Mouse (Mus musculus) megakaryocyte, embryonic 14.5 days (primary cell): ENCODE data around the gene Lbhd1. TPM values are rescaled to one million over a fixed set of nuclear protein-coding genes. Genes with fewer than 3 reads are reported as not detected.
"Not testable (repeated sequence)": the region's sequence is repeated elsewhere in the genome, so short reads cannot be mapped to it uniquely, and the experiment has no call there.

Experiments
- H3K27me3 ChIP-seq: replicated peaks from 2 replicates; pipeline ENCODE3; 2012; ENCODE audit warnings: inconsistent platforms
- H3K36me3 ChIP-seq: replicated peaks from 2 replicates; pipeline ENCODE3; 2012; ENCODE audit warnings: low read length, inconsistent platforms, mixed read lengths
- H3K4me1 ChIP-seq: 2 replicates; pipeline ENCODE4 v1.6.1; 2012; ENCODE audit warnings: inconsistent platforms
- H3K4me3 ChIP-seq: replicated peaks from 2 replicates; pipeline ENCODE3; 2012; ENCODE audit warnings: moderate library complexity, mild to moderate bottlenecking, inconsistent platforms
- H3K9me3 ChIP-seq: 2 replicates; pipeline ENCODE4 v1.6.1; 2012; ENCODE audit warnings: inconsistent platforms
- FLI1 ChIP-seq: IDR thresholded peaks from 2 replicates; pipeline ENCODE4 v1.6.1; 2012; ENCODE audit warnings: low read length, inconsistent platforms, mixed read lengths
- GATA1 ChIP-seq: IDR thresholded peaks from 3 replicates; pipeline ENCODE4 v1.6.1; 2012; ENCODE audit warnings: mixed read lengths, low read length, inconsistent platforms, borderline replicate concordance
- polyA plus RNA-seq: library from polyadenylated mRNA; stranded (reverse); fragments of >175 nt; gene quantifications from 2 replicates; pipeline ENCODE4 v1.2.3, GENCODE M21; 2012; ENCODE audit warnings: low replicate concordance; ENCODE audit not compliant: insufficient read depth

Gene Lbhd1
- polyA plus RNA-seq, 1 experiment = 1.5 TPM

DNA sequence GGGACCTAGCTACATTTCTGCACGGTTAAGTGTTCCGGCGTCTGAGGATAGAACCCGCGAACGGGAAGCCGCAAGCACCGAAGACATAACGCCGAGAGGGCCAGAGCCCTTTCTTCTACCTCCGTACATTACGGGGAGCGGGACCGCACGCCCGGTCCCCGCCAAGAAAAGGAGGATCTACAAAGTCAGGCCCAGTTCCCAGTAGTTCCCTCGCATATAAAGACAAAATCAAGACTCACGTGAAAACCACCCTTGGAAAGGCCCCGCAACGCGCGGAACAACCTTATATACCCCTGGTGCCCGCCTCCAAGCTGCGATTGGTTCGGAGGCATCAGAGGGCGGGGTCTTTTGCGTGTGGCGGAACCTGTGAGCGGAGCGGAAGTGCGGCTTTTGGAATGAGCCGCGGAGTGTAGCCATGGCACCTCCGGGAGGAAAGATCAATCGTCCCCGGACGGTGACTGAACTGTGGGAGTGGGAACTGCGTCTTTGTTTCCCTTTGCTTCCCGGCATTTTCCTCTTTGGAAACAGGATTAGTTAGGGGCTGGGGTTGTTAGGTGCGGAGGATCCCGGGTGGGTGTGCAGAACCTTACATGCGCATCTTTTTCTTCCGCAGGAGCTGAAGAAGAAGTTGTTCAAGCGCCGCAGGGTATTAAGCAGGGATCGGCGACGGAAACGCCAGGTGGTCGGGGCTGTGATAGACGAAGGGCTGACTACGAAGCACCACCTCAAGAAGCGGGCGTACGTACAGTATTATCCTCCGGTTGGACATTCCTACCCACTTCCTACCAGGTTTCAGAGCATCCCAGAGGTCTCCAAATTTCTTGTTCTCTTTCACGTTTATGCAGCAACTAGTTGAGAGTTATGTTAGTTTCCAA is 5.2 kb downstream of the Lbhd1 start, which contains the start of the genes 1810009A15Rik and Gm49416:
Gene 1810009A15Rik, plus strand, starts transcription at position 343 of the 875 bp plus-strand sequence.
Gene Gm49416, plus strand, starts transcription at position 416 of the 875 bp plus-strand sequence.
- peaks cover 44% of the 10 kb centered on the region for H3K4me1 ChIP-seq
- H3K27me3 ChIP-seq = no peaks in the 10 kb centered on the region
- H3K36me3 ChIP-seq = peaks cover 16% of the 10 kb centered on the region
- H3K9me3 ChIP-seq = no peaks in the 10 kb centered on the region
- peak within 1 kb of the TSS; percentile 94 for H3K4me3 ChIP-seq
- no peak for TF ChIP-seq GATA1
- TF ChIP-seq FLI1 = no peak

DNA sequence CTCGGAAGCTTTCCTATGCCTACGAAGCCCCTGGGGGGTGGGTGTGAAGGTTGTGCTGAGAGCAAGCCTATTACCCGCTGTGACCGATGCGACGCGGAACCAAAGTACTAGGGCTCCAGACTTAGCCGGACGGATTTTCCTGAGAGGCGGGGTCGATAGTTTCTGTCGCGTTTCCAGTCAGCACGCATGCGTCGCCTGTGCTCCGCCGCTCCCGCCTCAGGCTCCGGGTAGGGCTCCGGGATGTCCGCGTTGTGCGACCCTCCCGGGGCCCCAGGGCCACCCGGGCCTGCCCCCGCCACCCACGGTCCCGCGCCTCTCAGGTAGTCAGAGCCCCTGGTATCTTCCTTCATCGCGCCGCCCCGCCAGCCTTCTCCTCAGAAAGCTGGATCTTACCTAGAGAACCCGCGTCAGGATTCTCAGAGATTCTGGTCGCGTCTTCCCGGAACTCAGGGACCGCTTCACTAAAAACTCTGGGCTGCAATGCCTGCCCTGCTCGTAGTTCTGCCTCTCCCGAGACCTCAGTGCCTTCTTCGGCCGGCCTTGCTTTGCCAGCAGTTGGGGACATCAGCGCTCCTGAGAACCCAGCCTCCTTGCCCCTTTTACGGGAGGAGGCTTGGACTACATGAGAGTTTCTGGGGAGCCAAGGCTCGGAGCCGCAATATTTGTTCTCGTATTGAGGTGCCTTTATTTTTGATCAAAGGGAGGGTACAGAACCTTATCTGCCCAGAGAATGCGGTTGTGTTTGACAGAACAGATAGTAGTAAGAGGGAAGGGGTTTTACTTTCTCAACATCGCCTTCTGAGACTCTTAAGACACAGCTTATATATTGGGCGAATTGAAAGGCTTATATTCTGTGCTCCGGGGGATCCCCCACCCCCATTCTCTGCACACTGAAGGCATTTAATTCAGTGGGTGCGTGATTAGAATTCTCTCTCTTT is 9.6 kb downstream of the Lbhd1 start, which contains the start of gene Ints5:
Gene Ints5, plus strand, starts transcription at position 177 of the 938 bp plus-strand sequence.
- H3K4me1 ChIP-seq = peaks cover 65% of the 10 kb centered on the region
- peaks cover 43% of the 10 kb centered on the region for H3K36me3 ChIP-seq
- TF ChIP-seq FLI1 (no peak), GATA1 (no peak)
- peak within 1 kb of the TSS; percentile 96 for H3K4me3 ChIP-seq
- no peaks in the 10 kb centered on the region for H3K27me3 ChIP-seq
- no peaks in the 10 kb centered on the region for H3K9me3 ChIP-seq

DNA sequence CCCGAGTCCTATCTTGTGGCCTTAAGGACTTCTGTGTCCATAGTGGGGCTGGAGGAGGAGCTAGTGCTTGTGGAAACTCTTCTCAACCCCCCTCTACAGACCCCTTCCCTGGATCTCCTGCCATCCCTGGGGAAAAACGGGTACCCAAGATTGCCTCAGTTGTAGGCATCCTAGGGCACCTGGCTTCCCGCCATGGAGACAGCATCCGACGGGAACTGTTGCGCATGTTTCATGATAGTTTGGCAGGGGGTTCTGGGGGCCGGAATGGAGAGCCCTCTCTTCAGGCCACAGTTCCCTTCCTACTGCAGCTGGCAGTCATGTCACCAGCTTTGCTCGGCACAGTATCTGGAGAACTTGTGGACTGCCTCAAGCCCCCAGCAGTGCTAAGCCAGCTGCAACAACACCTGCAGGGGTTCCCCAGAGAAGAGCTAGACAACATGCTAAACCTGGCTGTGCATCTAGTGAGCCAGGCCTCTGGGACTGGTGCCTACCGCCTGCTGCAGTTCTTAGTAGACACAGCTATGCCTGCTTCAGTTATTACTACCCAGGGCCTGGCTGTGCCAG is 11.9 kb downstream of the Lbhd1 start:
- Histone ChIP-seq H3K36me3 (peaks cover 42% of the 10 kb centered on the region), H3K27me3 (no peaks in the 10 kb centered on the region), H3K4me1 (peaks cover 74% of the 10 kb centered on the region), H3K4me3 (no peak overlapping the region), H3K9me3 (no peaks in the 10 kb centered on the region)
- TF ChIP-seq GATA1 (no peak), FLI1 (no peak)

DNA sequence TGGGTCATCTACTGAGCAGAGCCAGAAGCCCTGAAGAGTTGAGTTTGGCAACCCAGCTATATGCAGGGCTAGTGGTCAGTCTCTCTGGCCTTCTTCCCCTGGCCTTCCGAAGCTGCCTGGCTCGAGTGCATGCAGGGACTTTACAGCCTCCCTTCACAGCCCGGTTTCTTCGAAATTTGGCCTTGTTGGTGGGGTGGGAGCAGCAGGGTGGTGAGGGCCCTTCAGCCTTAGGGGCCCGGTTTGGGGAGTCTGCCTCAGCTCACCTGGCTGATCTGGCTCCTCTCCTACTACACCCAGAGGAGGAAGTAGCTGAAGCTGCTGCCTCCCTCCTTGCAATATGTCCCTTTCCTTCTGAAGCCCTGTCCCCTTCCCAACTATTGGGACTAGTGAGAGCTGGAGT is 12.7 kb downstream of the Lbhd1 start:
- peaks cover 42% of the 10 kb centered on the region for H3K36me3 ChIP-seq
- not testable (repeated sequence) for H3K9me3 ChIP-seq, H3K4me3 ChIP-seq, H3K27me3 ChIP-seq
- H3K4me1 ChIP-seq = peaks cover 79% of the 10 kb centered on the region

- H3K27me3 ChIP-seq, H3K9me3 ChIP-seq: not testable (repeated sequence)
- peaks cover 47% of the 10 kb centered on the region for H3K36me3 ChIP-seq
- H3K4me1 ChIP-seq = peaks cover 81% of the 10 kb centered on the region
- peak overlapping the region; percentile 100 for H3K4me3 ChIP-seq
Observed at GRCm38 (mm10) chr19:8897211-8897864, 13.8 kb downstream of the Lbhd1 start.

DNA sequence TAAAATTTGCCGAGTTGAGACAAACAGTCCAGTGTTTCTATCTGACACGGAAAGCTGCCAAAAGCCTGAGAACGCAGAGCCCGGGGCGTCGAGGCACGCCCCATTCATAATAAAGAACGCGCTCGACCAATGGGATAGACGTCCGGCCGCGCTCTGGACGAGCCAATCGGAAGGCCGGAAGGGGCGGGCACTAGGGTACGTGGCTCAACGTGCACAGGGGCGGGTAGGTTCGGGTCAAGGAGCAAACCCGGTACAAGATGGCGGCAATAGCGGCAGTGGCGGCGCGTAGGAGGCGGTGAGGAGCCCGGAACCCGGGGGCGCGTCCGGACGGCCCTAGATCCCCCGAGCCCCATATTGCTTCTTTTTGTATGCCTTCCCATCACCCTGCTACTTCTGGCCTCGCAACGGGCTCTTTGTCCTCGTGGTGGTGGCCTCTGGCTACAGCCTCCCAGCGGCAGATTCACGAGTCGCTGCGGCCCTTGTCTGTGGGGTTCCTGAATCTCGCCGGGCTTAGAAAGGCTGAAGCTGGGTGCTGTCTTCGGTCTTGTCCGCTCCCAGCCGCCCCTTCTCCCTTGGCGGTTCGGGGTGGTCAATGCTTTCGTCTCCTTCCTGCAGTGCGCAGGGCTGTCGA is 14.4 kb downstream of the Lbhd1 start, which contains the start of gene Ganab:
Gene Ganab, plus strand, starts transcription at position 207 of the 631 bp plus-strand sequence.
- H3K36me3 ChIP-seq = peaks cover 54% of the 10 kb centered on the region
- H3K27me3 ChIP-seq = no peaks in the 10 kb centered on the region
- peaks cover 77% of the 10 kb centered on the region for H3K4me1 ChIP-seq
- no peaks in the 10 kb centered on the region for H3K9me3 ChIP-seq
- TF ChIP-seq GATA1 (no peak), FLI1 (no peak)
- peak within 1 kb of the TSS; percentile 100 for H3K4me3 ChIP-seq

DNA sequence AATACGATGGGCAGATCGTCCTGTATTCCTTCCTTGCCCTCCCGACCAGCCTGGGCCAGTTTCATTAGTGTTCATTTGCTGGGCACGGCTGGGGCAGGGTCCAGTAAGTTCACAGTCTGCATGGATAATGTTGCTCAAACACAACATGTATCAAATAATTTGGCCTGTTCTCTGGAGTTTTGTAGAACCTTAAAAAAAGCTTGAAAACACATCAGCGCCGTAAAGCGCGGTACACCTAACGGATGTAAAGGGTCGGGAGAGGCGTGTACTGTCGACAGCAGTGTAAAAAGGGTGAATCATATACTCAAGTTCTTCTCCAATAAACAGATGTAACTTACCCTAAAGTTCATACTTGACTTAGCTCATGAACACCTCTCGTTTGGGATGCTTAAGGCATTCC is 15.0 kb downstream of the Lbhd1 start:
- Histone ChIP-seq H3K27me3 (no peaks in the 10 kb centered on the region), H3K4me3 (peak overlapping the region; percentile 100), H3K36me3 (peaks cover 60% of the 10 kb centered on the region), H3K9me3 (no peaks in the 10 kb centered on the region), H3K4me1 (peaks cover 75% of the 10 kb centered on the region)
- no peak for TF ChIP-seq GATA1

- peaks cover 70% of the 10 kb centered on the region for H3K4me1 ChIP-seq
- TF ChIP-seq FLI1 (no peak), GATA1 (no peak)
Observed at GRCm38 (mm10) chr19:8899079-8899478, 15.5 kb downstream of the Lbhd1 start.

GRCm38 (mm10) chr19:8903412-8903811 is 19.9 kb downstream of the Lbhd1 start:
- H3K36me3 ChIP-seq = peaks cover 79% of the 10 kb centered on the region
- H3K27me3 ChIP-seq = no peaks in the 10 kb centered on the region
- TF ChIP-seq GATA1 (no peak), FLI1 (no peak)
- H3K4me3 ChIP-seq = no peak overlapping the region
- no peaks in the 10 kb centered on the region for H3K9me3 ChIP-seq
- peaks cover 37% of the 10 kb centered on the region for H3K4me1 ChIP-seq

More at GRCm38 (mm10) chr19:8899079-8899478, 15.5 kb downstream of the Lbhd1 start:
- peaks cover 64% of the 10 kb centered on the region for H3K36me3 ChIP-seq
- no peaks in the 10 kb centered on the region for H3K9me3 ChIP-seq
- peak overlapping the region; percentile 100 for H3K4me3 ChIP-seq
- no peaks in the 10 kb centered on the region for H3K27me3 ChIP-seq
